Mouse (Mus musculus): ENCODE data around the gene Snx1. TPM values are rescaled to one million over a fixed set of nuclear protein-coding genes. Genes with fewer than 3 reads are reported as not detected.

Gene Snx1
- 10 to 100 TPM; 23.8 to 24.0 TPM for total RNA-seq (2021)
- long read RNA-seq, experiment 1, transcript Snx1-201 (15 exons, 2,073 nt), result major isoform, 38 of 44 reads
- long read RNA-seq, experiment 1, partial matches to known transcripts, result 4 of 44 reads
- long read RNA-seq, experiment 1, other reads (novel, unspliced or antisense), result 2 of 44 reads
- long read RNA-seq, experiment 2, transcript Snx1-201 (15 exons, 2,073 nt), result major isoform, 21 of 24 reads
- long read RNA-seq, experiment 2, partial matches to known transcripts, result 2 of 24 reads
- long read RNA-seq, experiment 2, other reads (novel, unspliced or antisense), result 1 of 24 reads

DNA sequence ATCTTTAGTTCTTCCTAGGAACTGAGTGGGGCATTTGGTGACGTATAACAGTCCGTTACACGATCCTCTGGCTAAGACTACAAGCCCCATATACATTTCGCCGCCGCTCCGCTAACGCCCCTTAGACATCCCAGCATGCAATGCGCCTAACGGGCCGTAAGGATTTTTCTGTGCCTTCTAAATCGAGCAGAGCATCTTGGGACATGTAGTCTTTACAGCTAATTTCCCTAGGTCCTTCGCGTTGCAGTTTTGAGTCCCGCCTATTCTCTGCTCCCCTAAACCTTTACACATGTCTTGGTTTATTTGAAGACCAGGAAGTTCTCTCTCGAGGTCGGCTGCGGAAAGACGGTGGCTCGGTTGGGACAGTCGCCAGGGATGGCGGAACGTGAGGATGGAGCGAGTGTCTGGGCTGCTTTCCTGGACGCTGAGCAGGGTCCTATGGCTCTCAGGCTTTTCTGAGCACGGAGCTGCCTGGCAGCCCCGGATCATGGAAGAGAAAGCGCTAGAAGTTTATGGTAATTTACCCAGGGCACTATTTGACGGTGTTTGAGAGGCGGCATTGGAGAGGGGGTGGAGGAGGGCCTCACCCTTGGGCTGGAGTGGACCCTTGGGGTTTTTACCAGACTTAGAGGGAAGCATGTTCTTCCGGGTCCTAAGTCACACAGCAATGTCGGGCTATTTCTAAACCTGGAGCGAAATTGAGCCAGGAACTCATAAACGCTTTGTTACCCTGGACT, at the start of gene Snx1, which contains the start of gene Ciao2a:
TSS of gene Snx1 (minus strand) at position 132 of the 737 bp plus-strand sequence.
TSS of gene Ciao2a (plus strand) at position 156 of the 737 bp plus-strand sequence.
- peak; percentile 91 for DNase-seq
- intact Hi-C loops (cut with DNase I; ENCODE audit: low total_unique reads), result no loop called here

DNA sequence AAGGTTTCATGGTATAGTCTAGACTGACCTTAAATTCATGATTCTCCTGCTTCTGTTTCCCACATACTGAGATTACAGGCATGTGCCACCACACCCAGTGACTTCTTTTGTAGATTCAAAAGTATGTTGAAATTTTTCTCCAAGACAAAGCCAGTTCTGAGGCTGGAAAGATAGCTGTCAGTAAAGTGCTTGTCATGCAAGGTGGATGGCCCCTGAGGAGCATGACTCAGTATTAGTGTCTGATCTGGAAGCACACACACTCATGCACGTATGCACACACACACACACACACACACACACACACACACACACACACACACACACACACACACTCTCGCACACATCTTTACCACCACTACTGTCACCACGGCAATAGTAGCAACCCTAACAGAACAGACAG, 48.6 kb upstream of the Snx1 start:
- no peak for DNase-seq
- intact Hi-C loops (cut with DNase I; ENCODE audit: low total_unique reads), result no loop called here

DNA sequence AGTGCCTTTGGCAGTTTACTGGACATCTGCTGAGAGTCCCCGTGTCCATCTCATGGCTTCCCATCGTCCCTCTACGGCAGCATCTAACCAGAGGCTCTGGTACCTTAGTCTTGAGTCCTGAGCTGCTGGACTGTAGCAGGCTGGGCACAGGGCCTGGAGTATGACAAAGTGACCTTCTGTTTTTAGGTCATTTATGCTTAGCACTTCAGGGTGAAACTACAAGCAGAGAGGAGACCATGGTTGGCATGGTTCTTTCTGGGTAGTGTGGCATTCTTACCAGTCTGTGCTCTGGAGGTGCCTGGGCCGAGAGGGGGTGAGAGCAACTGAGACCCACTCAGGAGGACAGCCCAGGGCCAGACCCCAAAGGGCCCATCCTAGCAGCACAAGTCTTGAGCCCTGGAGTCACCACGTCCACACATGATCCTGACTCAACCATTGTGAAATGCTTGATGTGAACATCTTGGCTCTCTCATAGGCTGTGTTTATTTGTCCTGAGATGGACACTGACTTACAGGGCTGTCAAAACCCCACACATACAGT, 47.0 kb upstream of the Snx1 start:
- intact Hi-C loops (cut with DNase I; ENCODE audit: low total_unique reads), result no loop called here
- no peak for DNase-seq

DNA sequence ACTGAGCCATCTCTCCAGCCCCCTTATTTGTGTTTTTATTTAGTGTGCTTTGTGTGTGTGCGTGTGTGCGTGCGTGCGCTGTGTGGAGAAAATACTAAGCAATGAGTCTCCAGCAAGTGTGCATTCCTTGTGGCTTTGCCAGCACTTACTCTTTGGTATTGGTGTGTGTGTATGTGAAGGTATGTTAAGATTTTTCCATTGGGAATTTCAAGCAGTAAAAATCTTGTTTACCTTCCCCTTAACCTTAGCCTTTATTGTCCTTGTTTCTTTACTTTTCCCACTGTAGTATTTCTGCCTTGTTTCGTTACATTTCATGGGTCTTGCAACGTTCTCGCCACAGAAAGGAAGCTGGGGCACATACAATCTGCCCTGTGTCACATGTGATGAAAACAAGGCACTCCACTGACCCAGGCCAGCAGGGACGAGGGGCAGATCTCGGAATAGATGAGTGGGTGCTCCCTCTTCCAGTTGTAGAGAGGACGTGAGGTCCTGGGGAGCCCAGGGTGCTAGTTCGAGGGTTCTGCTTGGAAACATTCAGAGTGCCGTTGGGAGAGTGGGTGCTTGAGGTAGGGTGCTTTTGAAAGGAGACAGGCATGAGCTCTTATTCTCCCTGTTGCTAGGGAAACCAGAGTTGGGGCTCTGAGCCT, 45.0 kb upstream of the Snx1 start:
- intact Hi-C loops (cut with DNase I; ENCODE audit: low total_unique reads), result no loop called here
- no peak for DNase-seq

DNA sequence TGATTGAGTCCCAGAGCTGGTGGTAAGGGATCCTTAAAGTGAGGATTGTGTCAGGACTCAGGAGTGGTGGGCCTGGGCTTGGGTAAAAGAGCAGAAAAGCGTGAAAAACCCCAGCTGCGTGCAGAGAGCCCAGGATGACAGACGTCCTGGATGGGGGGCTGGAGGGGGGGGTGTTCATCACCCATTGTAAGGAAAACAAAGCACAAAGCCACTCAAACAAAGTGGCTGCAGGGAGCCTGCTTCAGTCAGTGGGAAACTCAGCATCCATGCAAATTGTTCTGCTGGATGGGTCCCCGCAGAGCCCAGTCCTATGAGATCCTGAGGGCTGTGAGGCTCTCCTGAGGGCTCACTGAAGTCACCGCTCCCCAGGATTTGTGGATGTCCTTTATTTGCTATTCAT, 44.1 kb upstream of the Snx1 start:
- intact Hi-C loops (cut with DNase I; ENCODE audit: low total_unique reads), result no loop called here
- DNase-seq, result no peak

DNA sequence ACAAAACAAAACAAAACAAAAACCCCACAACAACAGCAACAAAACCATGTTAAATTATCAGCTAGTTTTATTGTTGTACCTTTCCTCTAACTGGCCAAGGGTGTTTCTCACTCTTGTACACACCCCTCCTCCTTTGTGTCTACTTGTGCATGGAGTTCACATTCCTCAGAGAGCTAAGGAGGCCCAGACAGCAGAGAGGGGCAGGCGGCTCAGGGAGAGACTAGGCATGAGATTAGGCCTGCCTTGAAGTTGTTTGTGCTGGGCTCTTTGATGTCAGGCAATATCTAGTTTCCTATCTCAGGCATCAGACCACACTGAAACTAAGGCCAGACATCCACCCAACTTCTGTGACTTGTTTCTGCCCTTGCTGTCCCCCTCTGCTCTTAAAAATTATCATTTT, 41.8 kb upstream of the Snx1 start:
- intact Hi-C loops (cut with DNase I; ENCODE audit: low total_unique reads), result no loop called here
- no peak for DNase-seq

DNA sequence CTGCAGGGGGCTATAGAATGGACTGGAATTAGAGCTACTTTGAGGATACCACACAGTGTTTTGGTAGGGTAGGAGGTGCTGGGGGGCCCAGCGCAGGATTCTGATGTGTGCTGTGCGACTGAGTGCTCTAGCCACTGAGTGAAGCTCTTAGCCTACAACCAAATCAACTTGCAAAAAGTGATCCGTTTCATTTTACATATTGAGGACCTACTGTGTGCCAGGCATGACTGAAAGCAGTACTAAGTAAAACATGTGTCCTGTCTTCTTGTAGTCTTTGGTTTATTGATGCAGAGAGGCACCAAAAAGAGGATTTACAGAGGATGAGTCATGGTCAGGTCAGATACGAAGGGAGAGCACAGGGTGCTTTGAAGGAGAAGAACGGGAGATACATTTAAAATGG, 40.8 kb upstream of the Snx1 start:
- intact Hi-C loops (cut with DNase I; ENCODE audit: low total_unique reads), result no loop called here

DNA sequence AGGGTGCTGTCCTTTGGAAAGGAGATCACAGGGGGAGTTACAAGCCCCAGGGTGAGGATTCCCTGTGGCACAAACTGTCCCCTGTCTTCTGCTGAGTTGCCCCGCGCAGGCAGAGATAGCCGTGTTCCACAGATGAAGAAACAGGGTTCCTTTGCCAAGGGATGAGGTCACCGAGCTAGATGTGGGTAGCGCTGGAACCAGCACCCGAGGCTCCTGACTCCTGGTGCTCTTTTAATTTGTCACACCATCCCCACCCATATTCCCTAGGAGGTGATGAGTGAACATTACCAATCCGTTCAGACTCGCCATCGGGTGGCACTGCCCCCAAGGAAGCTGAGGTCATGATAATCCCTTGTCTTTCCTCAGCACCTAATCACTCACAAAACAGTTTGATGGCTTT, 36.6 kb upstream of the Snx1 start:
- intact Hi-C loops (cut with DNase I; ENCODE audit: low total_unique reads), result no loop called here
- DNase-seq, result no peak

More for the DNA sequence above, 40.8 kb upstream of the Snx1 start:
- no peak for DNase-seq

DNA sequence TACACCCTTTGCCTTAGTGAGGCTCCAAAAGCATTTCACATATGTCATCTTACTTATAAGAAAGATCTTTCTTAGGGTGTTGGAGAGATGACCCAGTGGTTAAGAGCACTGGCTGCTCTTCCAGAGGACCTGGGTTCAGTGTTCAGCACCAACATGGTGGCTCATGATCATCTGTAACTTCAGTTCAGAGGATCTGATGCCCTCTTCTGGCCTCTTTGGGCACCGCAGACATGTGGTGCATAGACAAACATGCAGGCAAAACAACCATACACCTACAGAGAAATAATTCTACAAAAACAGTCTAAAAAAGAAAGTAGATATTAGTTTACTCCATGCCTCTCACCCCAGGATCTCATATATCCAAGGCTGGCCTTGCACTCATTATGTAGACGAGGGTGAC, 33.8 kb upstream of the Snx1 start:
- intact Hi-C loops (cut with DNase I; ENCODE audit: low total_unique reads), result no loop called here
- DNase-seq, result no peak

DNA sequence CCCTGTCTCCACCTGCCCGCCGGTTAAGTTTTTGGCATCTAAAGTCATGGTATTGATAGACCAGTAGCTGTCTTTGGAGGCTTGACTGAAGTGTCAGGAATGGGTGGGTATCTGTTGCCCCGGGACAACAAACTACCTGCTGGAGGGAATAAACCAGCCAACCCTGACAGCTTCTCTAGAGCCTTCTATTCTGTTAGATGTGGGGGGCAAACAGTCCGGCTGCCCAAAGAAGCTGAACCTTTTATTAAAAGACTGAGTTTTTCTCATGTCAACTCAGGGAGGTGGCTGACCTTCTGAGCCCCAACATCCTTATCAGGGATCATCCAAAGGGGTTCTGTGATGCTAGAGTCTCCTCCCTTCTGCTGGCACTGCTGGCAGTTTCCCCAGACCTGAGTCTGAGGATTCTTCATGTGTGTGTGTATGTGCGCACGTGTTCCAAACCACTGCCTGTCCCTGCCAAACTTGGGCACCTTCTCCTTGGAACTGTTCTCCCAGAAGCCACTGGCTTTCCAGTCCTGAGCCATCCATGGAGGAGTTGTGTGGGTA, 32.6 kb upstream of the Snx1 start:
- DNase-seq, result no peak
- intact Hi-C loops (cut with DNase I; ENCODE audit: low total_unique reads), result loop anchor here (10.0 kb wide), 1 partner anchor 216 kb away; no protein-coding TSS in a partner anchor

DNA sequence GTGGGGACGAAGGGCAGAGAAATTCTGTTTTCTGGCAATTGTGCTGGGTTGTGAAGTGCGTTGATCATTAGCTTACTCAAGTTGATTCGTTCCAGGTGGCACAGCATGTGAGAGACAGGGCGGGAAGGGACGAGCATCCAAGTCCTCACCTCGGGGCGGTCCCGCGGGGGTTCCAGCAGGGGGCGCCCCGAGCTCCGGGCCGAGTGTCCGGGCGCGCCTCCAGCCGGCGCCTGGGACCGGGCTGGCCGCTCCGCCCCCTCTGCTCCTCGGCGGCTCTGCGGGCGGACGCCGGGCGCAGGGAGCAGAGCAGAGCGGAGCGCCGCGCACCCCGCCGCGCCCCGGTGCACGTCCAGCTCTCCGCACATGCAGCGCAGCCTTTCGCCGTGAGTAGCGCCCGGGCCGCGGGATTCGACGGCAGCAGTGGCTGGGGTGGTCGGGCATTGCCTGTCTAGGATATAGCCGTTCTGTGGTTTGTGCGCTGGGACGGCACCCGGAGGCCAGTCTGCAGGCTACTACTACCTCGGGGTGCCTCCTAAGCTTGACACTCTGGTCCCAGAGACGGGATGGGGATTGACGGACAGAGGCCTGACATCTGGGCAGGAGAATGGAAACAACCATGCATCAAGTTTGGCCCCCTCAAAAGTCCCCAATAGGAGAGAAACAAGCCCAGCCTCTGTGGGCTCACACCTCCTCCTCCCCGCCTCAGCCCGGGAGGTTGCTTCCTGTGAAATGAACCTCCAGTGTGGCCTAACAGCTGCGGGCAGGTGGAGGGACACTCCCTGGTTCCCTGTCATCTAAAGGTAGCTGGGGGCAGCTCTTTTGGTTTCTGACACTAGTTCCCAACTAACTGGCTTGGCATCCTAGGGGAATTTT, 31.8 kb upstream of the Snx1 start, which contains the start of gene Dapk2:
TSS of gene Dapk2 (plus strand) at position 266 of the 873 bp plus-strand sequence.
- intact Hi-C loops (cut with DNase I; ENCODE audit: low total_unique reads), result loop anchor here (10.0 kb wide), 1 partner anchor 217 kb away; no protein-coding TSS in a partner anchor
- peak; percentile 90 for DNase-seq

DNA sequence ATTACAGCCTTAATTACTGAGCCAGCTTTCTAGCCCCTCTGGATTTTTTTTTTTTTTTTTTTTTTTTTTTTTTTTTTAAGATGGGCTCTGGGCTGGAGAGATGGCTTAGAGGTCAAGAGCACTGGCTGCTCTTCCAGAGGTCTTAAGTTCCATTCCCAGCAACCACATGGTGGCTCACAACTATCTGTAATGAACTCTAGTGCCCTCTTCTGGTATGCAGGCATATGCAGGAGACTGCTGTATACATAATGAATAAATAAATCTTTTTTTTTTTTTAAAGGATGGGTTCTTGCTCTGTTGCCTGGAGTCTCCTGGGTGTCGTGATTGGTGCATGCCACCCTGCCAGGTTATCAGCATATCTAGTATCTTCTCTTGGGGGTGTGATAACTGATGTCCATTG, 29.1 kb upstream of the Snx1 start:
- DNase-seq, result no peak

DNA sequence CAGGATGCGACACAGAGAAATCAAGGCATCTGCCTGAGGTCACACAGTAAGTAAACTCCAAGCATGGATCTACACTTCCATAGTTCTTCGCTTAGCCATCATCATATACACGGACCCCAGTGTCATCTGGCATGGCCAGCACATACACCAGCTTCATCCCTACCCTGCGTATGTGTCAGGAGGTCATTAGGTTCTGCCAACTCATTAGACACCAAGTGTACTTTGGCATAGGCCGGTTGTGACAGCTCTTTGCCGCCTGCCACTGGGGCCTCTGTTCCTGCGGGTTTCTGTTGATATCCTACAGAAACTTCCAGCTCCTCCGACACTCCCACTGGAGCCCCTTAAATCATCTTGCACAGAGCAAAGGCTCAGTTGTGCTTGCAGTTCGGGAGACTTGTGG, 27.6 kb upstream of the Snx1 start:
- DNase-seq, result no peak
- intact Hi-C loops (cut with DNase I; ENCODE audit: low total_unique reads), result loop anchor here (10.0 kb wide), 1 partner anchor 221 kb away; no protein-coding TSS in a partner anchor

More for the DNA sequence above, 29.1 kb upstream of the Snx1 start:
- intact Hi-C loops (cut with DNase I; ENCODE audit: low total_unique reads), result loop anchor here (10.0 kb wide), 1 partner anchor 219 kb away; no protein-coding TSS in a partner anchor

DNA sequence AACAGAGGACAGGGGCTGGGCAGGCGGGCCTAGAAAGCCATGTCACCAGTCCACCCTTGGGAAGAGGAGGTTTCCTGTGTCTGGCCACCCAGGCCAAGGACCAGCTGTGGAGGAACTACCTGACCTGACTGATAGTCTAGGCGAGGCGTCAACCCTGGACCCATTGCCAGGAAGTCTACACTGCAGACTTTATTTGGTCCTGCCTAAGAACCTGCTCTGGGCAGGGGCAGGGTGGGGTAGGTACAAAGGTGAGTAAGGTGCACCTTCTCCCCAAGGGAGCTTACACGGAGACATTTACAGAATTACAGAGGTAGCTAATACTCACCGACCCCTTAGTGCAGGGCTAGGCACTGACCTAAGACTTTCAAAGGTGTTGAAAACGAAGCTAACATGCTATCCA, 27.2 kb upstream of the Snx1 start:
- intact Hi-C loops (cut with DNase I; ENCODE audit: low total_unique reads), result loop anchor here (10.0 kb wide), 1 partner anchor 221 kb away; no protein-coding TSS in a partner anchor
- no peak for DNase-seq

DNA sequence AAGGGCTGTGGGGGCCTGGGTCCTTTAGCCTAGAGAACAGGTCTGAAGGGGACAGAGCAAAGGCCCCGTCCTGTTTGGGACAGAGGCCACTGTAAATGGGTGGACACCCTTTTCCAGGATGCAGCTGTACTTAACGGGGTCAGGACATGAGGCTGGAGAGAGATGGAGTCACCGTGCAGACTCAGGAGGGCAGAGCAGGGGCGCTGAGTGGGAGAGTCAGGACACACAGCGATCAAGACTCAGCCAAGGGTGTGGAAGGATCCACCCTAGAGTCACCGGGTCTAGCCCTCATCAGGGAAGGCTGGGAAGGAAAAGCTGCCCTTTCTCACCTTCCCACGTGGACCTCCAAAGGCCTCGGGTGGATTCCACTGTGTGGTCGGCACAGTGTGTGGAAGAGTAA, 25.6 kb upstream of the Snx1 start:
- intact Hi-C loops (cut with DNase I; ENCODE audit: low total_unique reads), result loop anchor here (10.0 kb wide), 1 partner anchor 223 kb away; no protein-coding TSS in a partner anchor
- no peak for DNase-seq

DNA sequence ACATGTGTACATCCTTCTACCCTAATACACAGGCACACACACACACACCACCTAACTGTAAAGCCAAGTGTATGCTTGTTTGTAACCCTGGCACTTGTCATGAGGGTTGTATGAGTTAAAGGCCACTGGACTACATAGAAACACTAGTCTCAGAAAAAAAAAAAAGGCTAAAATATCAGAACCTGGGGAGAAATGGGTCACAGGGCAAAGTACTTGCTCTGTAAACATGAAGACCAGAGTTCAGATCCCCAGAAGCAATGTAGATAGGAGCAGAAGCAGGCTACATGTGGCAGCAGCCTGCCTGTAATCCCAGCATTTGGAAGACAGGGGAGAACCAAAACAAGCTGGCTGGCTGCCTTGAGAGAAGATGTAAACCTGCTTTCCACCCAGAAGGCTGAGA, 19.8 kb upstream of the Snx1 start:
- DNase-seq, result no peak
- intact Hi-C loops (cut with DNase I; ENCODE audit: low total_unique reads), result no loop called here

DNA sequence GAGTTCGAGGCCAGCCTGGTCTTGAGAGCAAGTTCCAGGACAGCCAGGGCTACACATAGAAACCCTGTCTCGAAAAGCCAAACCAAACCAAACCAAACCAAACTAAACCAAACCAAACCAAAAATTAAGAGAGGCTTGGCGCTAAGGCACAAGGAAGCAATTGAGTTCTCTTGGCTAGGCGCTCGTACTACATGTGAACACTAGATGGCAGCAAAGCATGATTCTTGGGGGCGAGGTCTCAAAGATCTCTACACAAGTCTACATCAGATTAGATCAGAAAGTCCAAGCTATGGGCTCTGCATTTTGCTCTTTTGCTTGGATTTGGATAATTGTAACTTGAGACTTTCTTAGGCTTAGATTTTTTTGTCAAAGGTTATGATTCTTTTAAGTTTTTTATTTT, 17.9 kb upstream of the Snx1 start:
- intact Hi-C loops (cut with DNase I; ENCODE audit: low total_unique reads), result no loop called here
- peak; percentile 63 for DNase-seq

DNA sequence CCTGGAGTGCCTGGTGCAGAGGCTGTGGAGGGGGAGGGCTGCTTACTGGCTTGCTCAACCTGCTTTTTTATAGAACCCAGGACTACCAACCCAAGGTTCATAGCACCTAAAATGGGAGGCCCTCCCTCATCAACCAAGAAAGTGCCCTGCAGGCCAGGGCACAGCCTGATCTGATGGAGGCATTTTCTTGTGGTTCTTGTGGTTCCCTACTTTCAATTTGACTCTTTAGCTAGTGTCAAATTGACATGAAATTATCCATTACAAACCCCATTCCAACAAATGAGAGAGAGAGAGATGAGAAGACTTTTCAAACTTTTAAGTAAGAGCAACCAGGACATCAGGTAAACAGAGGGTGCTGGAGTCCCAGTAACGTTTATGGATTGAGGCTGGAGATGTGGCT, 15.9 kb upstream of the Snx1 start:
- no peak for DNase-seq
- intact Hi-C loops (cut with DNase I; ENCODE audit: low total_unique reads), result no loop called here

DNA sequence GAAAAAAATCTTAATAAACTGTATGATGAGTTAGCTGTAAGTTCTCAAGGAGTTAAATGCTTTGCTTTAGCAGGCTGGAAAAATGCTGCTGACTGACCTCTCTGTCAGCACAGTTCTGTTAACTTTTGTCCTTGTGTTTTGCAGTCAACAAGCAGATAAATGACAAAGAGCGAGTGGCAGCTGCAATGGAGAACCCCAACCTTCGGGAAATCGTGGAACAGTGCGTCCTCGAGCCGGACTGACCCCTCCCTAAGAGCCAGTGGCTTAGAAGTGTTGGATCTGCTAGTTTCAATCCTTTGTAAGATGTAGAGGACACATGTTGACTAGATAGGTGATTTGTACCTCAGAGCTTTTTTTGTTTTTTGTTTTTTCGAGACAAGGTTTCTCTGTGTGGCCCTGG, 11.8 kb upstream of the Snx1 start:
- DNase-seq, result no peak
- intact Hi-C loops (cut with DNase I; ENCODE audit: low total_unique reads), result no loop called here

Measured in gastrocnemius, postnatal 14 days (tissue).